9 mouse cellular contexts compared by ENCODE assay signal in the genomic region with DNA sequence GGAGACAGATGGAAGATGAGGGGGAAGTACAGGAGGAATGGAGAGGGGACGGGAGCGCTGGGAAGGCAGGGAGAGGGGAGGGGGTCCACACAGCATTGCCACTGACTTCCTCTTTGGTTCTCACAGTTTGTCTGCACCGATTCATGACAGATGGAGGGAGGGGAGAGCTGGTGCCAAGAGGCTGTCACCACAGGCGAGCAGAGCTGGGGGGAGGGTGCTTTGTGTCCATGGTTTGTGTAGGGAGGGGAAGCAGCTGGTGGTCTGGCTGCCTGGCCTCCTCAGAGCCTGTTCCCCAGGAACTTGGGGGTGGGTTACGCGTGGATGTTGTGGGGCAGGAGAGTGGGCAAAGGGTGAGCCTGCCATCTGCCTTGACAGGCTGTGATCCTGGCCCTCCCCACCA. TPM values are rescaled to one million over a fixed set of nuclear protein-coding genes. Genes with fewer than 3 reads are reported as not detected.
DNase-seq lines count a peak whose midpoint lies in the region; ATAC-seq and TF ChIP-seq lines count a peak whose summit lies in the region.
"Had no signal": no experiment of that assay in that cellular context is flagged by ENCODE, and none has a peak within 500 bp of the region (broad histone marks: within the 10 kb centered on the region; RNA-seq: fewer than 3 reads in every experiment).

No protein-coding gene starts in this region.

- no peaks in the 10 kb centered on the region for H3K4me1 ChIP-seq in kidney, postnatal 0 days (replicated peaks; ENCODE audit: insufficient read depth, low read length)
- H3K4me1 ChIP-seq in forebrain, embryonic 14.5 days (ENCODE audit: control insufficient read depth, insufficient read depth, low read length): peaks cover 72% of the 10 kb centered on the region
- peaks cover 7% of the 10 kb centered on the region for H3K4me1 ChIP-seq in limb, embryonic 12.5 days (replicated peaks)
- no peaks in the 10 kb centered on the region for H3K4me1 ChIP-seq in intestine, postnatal 0 days (replicated peaks; ENCODE audit: control insufficient read depth, insufficient read depth, low read length)

- no peak overlapping the region for H3K4me2 ChIP-seq in kidney, postnatal 0 days (ENCODE audit: low read length)
- H3K4me2 ChIP-seq in forebrain, embryonic 14.5 days (ENCODE audit: low read length): peak overlapping the region; percentile 13; the same call in 1 of the 2 replicates
- H3K4me2 ChIP-seq in limb, embryonic 12.5 days: no peak overlapping the region
- no peak overlapping the region for H3K4me2 ChIP-seq in intestine, postnatal 0 days (replicated peaks; ENCODE audit: low read depth)

- TF ChIP-seq CTCF in kidney, postnatal 0 days (IDR thresholded peaks at IDR 0.05; ENCODE audit: low read depth): no peak
- no peak for TF ChIP-seq CTCF in brain, embryonic 14.5 days (IDR thresholded peaks at IDR 0.05; ENCODE audit: borderline replicate concordance, extremely low read depth, insufficient read depth, insufficient read length)
- TF ChIP-seq CTCF in intestine, postnatal 0 days (IDR thresholded peaks at IDR 0.05; ENCODE audit: low read depth): no peak

- no peak for ATAC-seq in kidney, postnatal 0 days (replicated peaks; ENCODE audit: low FRiP score, low read depth)
- ATAC-seq in forebrain, embryonic 14.5 days: peak; percentile 78
- no peak for ATAC-seq in limb, embryonic 12.5 days (ENCODE audit: insufficient number of reproducible peaks, insufficient read depth, low FRiP score, low TSS enrichment, low read depth)
- no peak for ATAC-seq in intestine, postnatal 0 days
- ATAC-seq: CD4-positive, CD25-positive, alpha-beta regulatory T cell, adult 4 months had no signal

- peak; percentile 17 for DNase-seq in kidney, postnatal 0 days (ENCODE audit: low spot score)
- no peak for DNase-seq in kidney, postnatal 14 days
- peak; percentile 96 for DNase-seq in brain, embryonic 14.5 days (ENCODE audit: low read depth)
- DNase-seq in forebrain, embryonic 14.5 days (ENCODE audit: low spot score): peak; percentile 94
- no peak for DNase-seq in adrenal gland, postnatal 14 days
- DNase-seq in frontal cortex, postnatal 36 days (ENCODE audit: low spot score in 2 of 2): no peak

- no peaks in the 10 kb centered on the region for H3K9me3 ChIP-seq in kidney, postnatal 0 days (replicated peaks; ENCODE audit: low read length)
- no peaks in the 10 kb centered on the region for H3K9me3 ChIP-seq in forebrain, embryonic 14.5 days (replicated peaks; ENCODE audit: control insufficient read depth, low read length)
- no peaks in the 10 kb centered on the region for H3K9me3 ChIP-seq in limb, embryonic 12.5 days
- no peaks in the 10 kb centered on the region for H3K9me3 ChIP-seq in intestine, postnatal 0 days (ENCODE audit: control insufficient read depth)

- no peak overlapping the region for H3K4me3 ChIP-seq in kidney, postnatal 0 days (replicated peaks; ENCODE audit: low read depth, low read length)
- H3K4me3 ChIP-seq in forebrain, embryonic 14.5 days (ENCODE audit: low read depth, low read length): no peak overlapping the region
- H3K4me3 ChIP-seq in limb, embryonic 12.5 days (replicated peaks): no peak overlapping the region
- no peak overlapping the region for H3K4me3 ChIP-seq in intestine, postnatal 0 days (ENCODE audit: low read depth, low read length)

- WGBS in kidney, postnatal 0 days: 47% methylated on average over 6 of the region's 6 CpGs
- WGBS in forebrain, embryonic 14.5 days: 4% methylated on average over 6 of the region's 6 CpGs
- 68% methylated on average over 6 of the region's 6 CpGs for WGBS in limb, embryonic 12.5 days
- WGBS in intestine, postnatal 0 days: 55% methylated on average over 6 of the region's 6 CpGs

- no peak for TF ChIP-seq POLR2A in brain, embryonic 14.5 days (IDR thresholded peaks at IDR 0.05; ENCODE audit: borderline replicate concordance, extremely low read depth, insufficient read depth, insufficient read length, poor library complexity, severe bottlenecking)

- H3K36me3 ChIP-seq in kidney, postnatal 0 days (ENCODE audit: insufficient read depth, low read length): no peaks in the 10 kb centered on the region
- peaks cover 25% of the 10 kb centered on the region for H3K36me3 ChIP-seq in forebrain, embryonic 14.5 days (ENCODE audit: control insufficient read depth, insufficient read depth, low read length)
- no peaks in the 10 kb centered on the region for H3K36me3 ChIP-seq in limb, embryonic 12.5 days
- no peaks in the 10 kb centered on the region for H3K36me3 ChIP-seq in intestine, postnatal 0 days (ENCODE audit: control insufficient read depth, insufficient read depth)

- H3K27me3 ChIP-seq in kidney, postnatal 0 days (ENCODE audit: insufficient read depth, low read length): no peaks in the 10 kb centered on the region
- no peaks in the 10 kb centered on the region for H3K27me3 ChIP-seq in forebrain, embryonic 14.5 days (replicated peaks; ENCODE audit: control insufficient read depth, insufficient read depth, low read length)
- no peaks in the 10 kb centered on the region for H3K27me3 ChIP-seq in limb, embryonic 12.5 days
- H3K27me3 ChIP-seq in intestine, postnatal 0 days (replicated peaks; ENCODE audit: control insufficient read depth, insufficient read depth, low read length): no peaks in the 10 kb centered on the region

- no peak overlapping the region for H3K27ac ChIP-seq in kidney, postnatal 0 days
- H3K27ac ChIP-seq in forebrain, embryonic 14.5 days (ENCODE audit: low read depth, low read length): peak overlapping the region; percentile 84
- no peak overlapping the region for H3K27ac ChIP-seq in limb, embryonic 12.5 days
- no peak overlapping the region for H3K27ac ChIP-seq in intestine, postnatal 0 days (ENCODE audit: low read depth, low read length)

- H3K9ac ChIP-seq in kidney, postnatal 0 days (ENCODE audit: low read depth, low read length): no peak overlapping the region
- peak overlapping the region; percentile 22; the same call in 1 of the 2 replicates for H3K9ac ChIP-seq in forebrain, embryonic 14.5 days (ENCODE audit: low read length)
- H3K9ac ChIP-seq in limb, embryonic 12.5 days (replicated peaks): 0 out of 2 replicates have a peak overlapping the region, but pooled peaks have one; percentile 27
- no peak overlapping the region for H3K9ac ChIP-seq in intestine, postnatal 0 days (ENCODE audit: low read depth, low read length)

RNA-seq across cellular contexts. Expression of a gene that starts 15.4 kb away (rescaled TPM):
- polyA plus RNA-seq in kidney, postnatal 0 days (2015; fragmentation: Nextera tagmentation; extraction: Ambion mirVana): 0.41 and 0.82 TPM in 2 replicates
- 129 and 146 TPM in 2 replicates for polyA plus RNA-seq in brain, embryonic 14.5 days (2012; rRNA removed)
- 33.5 and 48.5 TPM in 2 replicates for polyA plus RNA-seq in forebrain, embryonic 14.5 days (2014; fragmentation: Nextera tagmentation; extraction: Ambion mirVana)
- 6.0 and 7.4 TPM in 2 replicates for polyA plus RNA-seq in limb, embryonic 12.5 days (2016; fragmentation: Nextera tagmentation; extraction: Ambion mirVana)
- 5.0 and 5.2 TPM in 2 replicates for total RNA-seq in adrenal gland, postnatal 14 days (2021)
- polyA plus RNA-seq in intestine, postnatal 0 days (2015; fragmentation: Nextera tagmentation; extraction: Ambion mirVana): 0.66 and 0.82 TPM in 2 replicates

Comparison
In these comparisons a context has a peak if more than half of its experiments do, and no peak if none do; other contexts are left out.
1. DNase-seq: peak in kidney, postnatal 0 days (single experiment), brain, embryonic 14.5 days (single experiment) and forebrain, embryonic 14.5 days (single experiment); none in kidney, postnatal 14 days (single experiment), adrenal gland, postnatal 14 days (single experiment) and frontal cortex, postnatal 36 days (0 of 2).
2. H3K9ac ChIP-seq: peak in forebrain, embryonic 14.5 days (single experiment) and limb, embryonic 12.5 days (single experiment); none in kidney, postnatal 0 days (single experiment) and intestine, postnatal 0 days (single experiment).